Mouse (Mus musculus): ENCODE results near the gene Lrrc61. TPM values are rescaled to one million over a fixed set of nuclear protein-coding genes. Genes with fewer than 3 reads are reported as not detected.

Lrrc61 gene
- total and polyA plus RNA-seq, 2 experiments from 2014 or later = 15.7 to 32.0 TPM

GRCm38 (mm10) chr6:48546271-48546670, 8.3 kb upstream of the Lrrc61 start:
- no peak overlapping the region for H3K4me3 ChIP-seq (ENCODE audit: low read length)
- no peak for ATAC-seq

GRCm38 (mm10) chr6:48546858-48547257, 7.7 kb upstream of the Lrrc61 start:
- no peak overlapping the region for H3K9ac ChIP-seq (replicated peaks; ENCODE audit: low read length)
- DNase-seq (ENCODE audit: low spot score) = no peak

More at GRCm38 (mm10) chr6:48546271-48546670, 8.3 kb upstream of the Lrrc61 start:
- Histone ChIP-seq H3K4me2 (ENCODE audit: low read depth, low read length) (no peak overlapping the region), H3K27ac (no peak overlapping the region), H3K36me3 (ENCODE audit: insufficient read depth, low read length) (peaks cover 5% of the 10 kb centered on the region; the same call in 1 of the 2 replicates), H3K27me3 (ENCODE audit: insufficient read depth, low read length) (no peaks in the 10 kb centered on the region), H3K4me1 (ENCODE audit: insufficient read depth, low read length) (no peaks in the 10 kb centered on the region), H3K9me3 (ENCODE audit: low read length) (no peaks in the 10 kb centered on the region), H3K9ac (replicated peaks; ENCODE audit: low read length) (no peak overlapping the region)
- TF ChIP-seq CTCF (IDR thresholded peaks at IDR 0.05; ENCODE audit: low read depth) = peak; percentile 87
- DNase-seq (ENCODE audit: low spot score) = peak; percentile 68
- 41% methylated on average over 1 of the region's 1 CpGs for WGBS

GRCm38 (mm10) chr6:48548314-48548713, 6.3 kb upstream of the Lrrc61 start:
- Histone ChIP-seq H3K4me1 (ENCODE audit: insufficient read depth, low read length) (no peaks in the 10 kb centered on the region), H3K36me3 (ENCODE audit: insufficient read depth, low read length) (no peaks in the 10 kb centered on the region), H3K9ac (replicated peaks; ENCODE audit: low read length) (no peak overlapping the region), H3K27me3 (ENCODE audit: insufficient read depth, low read length) (no peaks in the 10 kb centered on the region), H3K9me3 (ENCODE audit: low read length) (no peaks in the 10 kb centered on the region), H3K27ac (no peak overlapping the region), H3K4me3 (ENCODE audit: low read length) (no peak overlapping the region), H3K4me2 (ENCODE audit: low read depth, low read length) (no peak overlapping the region)
- 91% methylated on average over 6 of the region's 6 CpGs for WGBS
- no peak for ATAC-seq
- no peak for TF ChIP-seq CTCF (IDR thresholded peaks at IDR 0.05; ENCODE audit: low read depth)
- no peak for DNase-seq (ENCODE audit: low spot score)

More at GRCm38 (mm10) chr6:48546858-48547257, 7.7 kb upstream of the Lrrc61 start:
- H3K4me1 ChIP-seq (ENCODE audit: insufficient read depth, low read length) = no peaks in the 10 kb centered on the region
- no peaks in the 10 kb centered on the region for H3K27me3 ChIP-seq (ENCODE audit: insufficient read depth, low read length)
- 63% methylated on average over 4 of the region's 4 CpGs for WGBS
- ATAC-seq = no peak
- no peak overlapping the region for H3K27ac ChIP-seq
- no peaks in the 10 kb centered on the region for H3K9me3 ChIP-seq (ENCODE audit: low read length)
- H3K36me3 ChIP-seq (ENCODE audit: insufficient read depth, low read length) = no peaks in the 10 kb centered on the region
- H3K4me2 ChIP-seq (ENCODE audit: low read depth, low read length) = no peak overlapping the region
- TF ChIP-seq CTCF (IDR thresholded peaks at IDR 0.05; ENCODE audit: low read depth) = no peak
- H3K4me3 ChIP-seq (ENCODE audit: low read length) = no peak overlapping the region

GRCm38 (mm10) chr6:48552918-48553317, 1.7 kb upstream of the Lrrc61 start:
- Histone ChIP-seq H3K36me3 (ENCODE audit: insufficient read depth, low read length) (no peaks in the 10 kb centered on the region), H3K4me2 (ENCODE audit: low read depth, low read length) (no peak overlapping the region), H3K4me1 (ENCODE audit: insufficient read depth, low read length) (peaks cover 8% of the 10 kb centered on the region; the same call in 1 of the 2 replicates), H3K9me3 (ENCODE audit: low read length) (no peaks in the 10 kb centered on the region), H3K27ac (no peak overlapping the region), H3K27me3 (ENCODE audit: insufficient read depth, low read length) (no peaks in the 10 kb centered on the region), H3K9ac (replicated peaks; ENCODE audit: low read length) (no peak overlapping the region), H3K4me3 (ENCODE audit: low read length) (no peak overlapping the region)
- ATAC-seq = no peak
- WGBS = 65% methylated on average over 4 of the region's 4 CpGs
- no peak for DNase-seq (ENCODE audit: low spot score)
- no peak for TF ChIP-seq CTCF (IDR thresholded peaks at IDR 0.05; ENCODE audit: low read depth)

- 68% methylated on average over 4 of the region's 4 CpGs for WGBS
- peak overlapping the region; percentile 77 for H3K4me2 ChIP-seq (ENCODE audit: low read depth, low read length)
- H3K9ac ChIP-seq (replicated peaks; ENCODE audit: low read length) = peak overlapping the region; percentile 74
- H3K27ac ChIP-seq = peak overlapping the region; percentile 99
- H3K36me3 ChIP-seq (ENCODE audit: insufficient read depth, low read length) = no peaks in the 10 kb centered on the region; the same call in 1 of the 2 replicates
- peaks cover 8% of the 10 kb centered on the region; the same call in 1 of the 2 replicates for H3K4me1 ChIP-seq (ENCODE audit: insufficient read depth, low read length)
- ATAC-seq = peak; percentile 22; the same call in 1 of the 2 replicates
- DNase-seq (ENCODE audit: low spot score) = no peak
- H3K27me3 ChIP-seq (ENCODE audit: insufficient read depth, low read length) = no peaks in the 10 kb centered on the region
- TF ChIP-seq CTCF (IDR thresholded peaks at IDR 0.05; ENCODE audit: low read depth) = no peak
- peak overlapping the region; percentile 51 for H3K4me3 ChIP-seq (ENCODE audit: low read length)
- H3K9me3 ChIP-seq (ENCODE audit: low read length) = no peaks in the 10 kb centered on the region
Measured at GRCm38 (mm10) chr6:48553819-48554218, 777 bp upstream of the Lrrc61 start.

- Histone ChIP-seq H3K4me2 (ENCODE audit: low read depth, low read length) (peak overlapping the region; percentile 77), H3K4me1 (ENCODE audit: insufficient read depth, low read length) (peaks cover 8% of the 10 kb centered on the region; the same call in 1 of the 2 replicates), H3K27me3 (ENCODE audit: insufficient read depth, low read length) (no peaks in the 10 kb centered on the region), H3K9ac (replicated peaks; ENCODE audit: low read length) (peak overlapping the region; percentile 74), H3K9me3 (ENCODE audit: low read length) (no peaks in the 10 kb centered on the region), H3K4me3 (ENCODE audit: low read length) (peak overlapping the region; percentile 51), H3K27ac (peak overlapping the region; percentile 99), H3K36me3 (ENCODE audit: insufficient read depth, low read length) (no peaks in the 10 kb centered on the region; the same call in 1 of the 2 replicates)
- DNase-seq (ENCODE audit: low spot score) (peak; percentile 92), ATAC-seq (peak; percentile 83)
- WGBS = 25% methylated on average over 13 of the region's 14 CpGs
- no peak for TF ChIP-seq CTCF (IDR thresholded peaks at IDR 0.05; ENCODE audit: low read depth)
Measured at GRCm38 (mm10) chr6:48555104-48555890, 701 bp downstream of the Lrrc61 start.

- Histone ChIP-seq H3K4me1 (ENCODE audit: insufficient read depth, low read length) (peaks cover 8% of the 10 kb centered on the region; the same call in 1 of the 2 replicates), H3K36me3 (ENCODE audit: insufficient read depth, low read length) (no peaks in the 10 kb centered on the region; the same call in 1 of the 2 replicates), H3K9me3 (ENCODE audit: low read length) (no peaks in the 10 kb centered on the region), H3K9ac (replicated peaks; ENCODE audit: low read length) (no peak overlapping the region), H3K4me3 (ENCODE audit: low read length) (no peak overlapping the region), H3K4me2 (ENCODE audit: low read depth, low read length) (peak overlapping the region; percentile 77), H3K27me3 (ENCODE audit: insufficient read depth, low read length) (no peaks in the 10 kb centered on the region), H3K27ac (no peak overlapping the region)
- TF ChIP-seq CTCF (IDR thresholded peaks at IDR 0.05; ENCODE audit: low read depth) = no peak
- no peak for DNase-seq (ENCODE audit: low spot score)
- no peak for ATAC-seq
- 90% methylated on average over 3 of the region's 3 CpGs for WGBS
Measured at GRCm38 (mm10) chr6:48555956-48556355, 1.4 kb downstream of the Lrrc61 start.

All from hindbrain, postnatal 0 days (tissue).